Mouse (Mus musculus) hindbrain, embryonic 15.5 days (tissue): ENCODE measurements at regions not wholly inside any gene's neighbourhood (a gene's known extent, or its start where the extent isn't known, plus 50 kb on each side); places are given as distances from the start of the nearest gene placed in this dataset.

Source experiments
- ATAC-seq: fragments of 200-750 bp; cut with Nextera tagmentation; 2 replicates; pipeline ENCODE4 v1.8.0; 2017; ENCODE audit warnings: low read depth, moderate number of reproducible peaks, moderate TSS enrichment; ENCODE audit not compliant: low FRiP score
- H3K27ac ChIP-seq: fragments of 300-500 bp; sonication (generic); replicated peaks from 2 replicates; pipeline ENCODE4 v1.5.1; 2015; ENCODE audit warnings: mild to moderate bottlenecking, inconsistent platforms
- H3K27me3 ChIP-seq: fragments of 300-500 bp; sonication (generic); 2 replicates; pipeline ENCODE4 v1.6.1; 2015; ENCODE audit warnings: control low read depth, inconsistent platforms
- H3K36me3 ChIP-seq: fragments of 300-500 bp; sonication (generic); 2 replicates; pipeline ENCODE4 v1.6.1; 2015; ENCODE audit warnings: control low read depth, inconsistent platforms
- H3K4me1 ChIP-seq: fragments of 300-500 bp; sonication (generic); replicated peaks from 2 replicates; pipeline ENCODE4 v1.6.1; 2015; ENCODE audit warnings: control low read depth, inconsistent platforms
- H3K4me2 ChIP-seq: fragments of 300-500 bp; sonication (generic); 2 replicates; pipeline ENCODE4 v1.6.1; 2015; ENCODE audit warnings: moderate library complexity, mild to moderate bottlenecking, inconsistent platforms
- H3K4me3 ChIP-seq: fragments of 300-500 bp; sonication (generic); 2 replicates; pipeline ENCODE4 v1.5.1; 2015; ENCODE audit warnings: mild to moderate bottlenecking, inconsistent platforms
- H3K9ac ChIP-seq: fragments of 300-500 bp; sonication (generic); 2 replicates; pipeline ENCODE4 v1.6.1; 2015; ENCODE audit warnings: inconsistent platforms
- H3K9me3 ChIP-seq: fragments of 300-500 bp; sonication (generic); 2 replicates; pipeline ENCODE4 v1.6.1; 2016; ENCODE audit warnings: control low read depth, inconsistent platforms
- WGBS: fragments of 180-500 bp; shearing (Covaris S2); methylation state at CpG from one replicate; pipeline ENCODE4 v1.1.7; 2015; 5-methylcytosine and 5-hydroxymethylcytosine counted together

- Histone ChIP-seq H3K4me1 (no peaks in the 10 kb centered on the region), H3K4me3 (no peak overlapping the region), H3K27ac (no peak overlapping the region), H3K4me2 (no peak overlapping the region), H3K27me3 (no peaks in the 10 kb centered on the region), H3K9ac (no peak overlapping the region), H3K9me3 (peaks cover 6% of the 10 kb centered on the region; the same call in 1 of the 2 replicates), H3K36me3 (no peaks in the 10 kb centered on the region)
- no peak for ATAC-seq
- WGBS = 59% methylated on average over 4 of the region's 4 CpGs
Measured at GRCm38 (mm10) chr3:4744003-4744402, 1006.6 kb upstream of the Gm8797 start.

- H3K27ac ChIP-seq = no peak overlapping the region
- H3K9ac ChIP-seq = no peak overlapping the region
- no peaks in the 10 kb centered on the region for H3K36me3 ChIP-seq
- H3K27me3 ChIP-seq = no peaks in the 10 kb centered on the region
- H3K4me2 ChIP-seq = no peak overlapping the region
- ATAC-seq = no peak
- H3K4me3 ChIP-seq = no peak overlapping the region
- H3K4me1 ChIP-seq = no peaks in the 10 kb centered on the region
- H3K9me3 ChIP-seq = peaks cover 6% of the 10 kb centered on the region; the same call in 1 of the 2 replicates
- WGBS = 86% methylated on average over 6 of the region's 6 CpGs
Measured at GRCm38 (mm10) chr3:4744611-4745010, 1006.0 kb upstream of the Gm8797 start.

GRCm38 (mm10) chr3:4756099-4756498, 994.5 kb upstream of the Gm8797 start:
- no peaks in the 10 kb centered on the region for H3K36me3 ChIP-seq
- H3K27me3 ChIP-seq = no peaks in the 10 kb centered on the region
- no peaks in the 10 kb centered on the region for H3K9me3 ChIP-seq
- H3K4me2 ChIP-seq = no peak overlapping the region
- H3K4me3 ChIP-seq = no peak overlapping the region
- no peak for ATAC-seq
- WGBS = 94% methylated on average over 2 of the region's 2 CpGs
- H3K27ac ChIP-seq = no peak overlapping the region
- H3K9ac ChIP-seq = no peak overlapping the region
- H3K4me1 ChIP-seq = no peaks in the 10 kb centered on the region

- H3K4me2 ChIP-seq = no peak overlapping the region
- 92% methylated on average over 1 of the region's 1 CpGs for WGBS
- H3K27ac ChIP-seq = no peak overlapping the region
- H3K27me3 ChIP-seq = no peaks in the 10 kb centered on the region
- no peaks in the 10 kb centered on the region for H3K9me3 ChIP-seq
- no peaks in the 10 kb centered on the region for H3K4me1 ChIP-seq
- no peaks in the 10 kb centered on the region for H3K36me3 ChIP-seq
- no peak overlapping the region for H3K9ac ChIP-seq
- no peak overlapping the region for H3K4me3 ChIP-seq
- ATAC-seq = no peak
Measured at GRCm38 (mm10) chr3:4757113-4757512, 993.5 kb upstream of the Gm8797 start.

- Histone ChIP-seq H3K27ac (no peak overlapping the region), H3K4me3 (no peak overlapping the region), H3K4me1 (no peaks in the 10 kb centered on the region), H3K27me3 (no peaks in the 10 kb centered on the region), H3K9me3 (no peaks in the 10 kb centered on the region), H3K36me3 (no peaks in the 10 kb centered on the region), H3K4me2 (no peak overlapping the region), H3K9ac (no peak overlapping the region)
- no peak for ATAC-seq
- 77% methylated on average over 2 of the region's 2 CpGs for WGBS
Measured at GRCm38 (mm10) chr3:4763076-4763475, 987.5 kb upstream of the Gm8797 start.

- H3K4me3 ChIP-seq = no peak overlapping the region
- no peaks in the 10 kb centered on the region for H3K4me1 ChIP-seq
- no peaks in the 10 kb centered on the region for H3K27me3 ChIP-seq
- no peak for ATAC-seq
- H3K9ac ChIP-seq = no peak overlapping the region
- H3K36me3 ChIP-seq = no peaks in the 10 kb centered on the region
- H3K27ac ChIP-seq = no peak overlapping the region
- no peak overlapping the region for H3K4me2 ChIP-seq
- no peaks in the 10 kb centered on the region for H3K9me3 ChIP-seq
Measured at GRCm38 (mm10) chr3:4776632-4777031, 974.0 kb upstream of the Gm8797 start.

- Histone ChIP-seq H3K4me1 (no peaks in the 10 kb centered on the region), H3K4me2 (no peak overlapping the region), H3K27ac (no peak overlapping the region), H3K9me3 (no peaks in the 10 kb centered on the region), H3K36me3 (no peaks in the 10 kb centered on the region), H3K27me3 (no peaks in the 10 kb centered on the region), H3K9ac (no peak overlapping the region), H3K4me3 (no peak overlapping the region)
- WGBS = 41% methylated on average over 1 of the region's 1 CpGs
- no peak for ATAC-seq
Measured at GRCm38 (mm10) chr3:4785160-4785559, 965.4 kb upstream of the Gm8797 start.

GRCm38 (mm10) chr3:4793141-4793540, 957.5 kb upstream of the Gm8797 start:
- no peaks in the 10 kb centered on the region for H3K36me3 ChIP-seq
- no peak overlapping the region for H3K9ac ChIP-seq
- H3K27me3 ChIP-seq = no peaks in the 10 kb centered on the region
- ATAC-seq = no peak
- H3K4me2 ChIP-seq = no peak overlapping the region
- 80% methylated on average over 2 of the region's 2 CpGs for WGBS
- H3K4me3 ChIP-seq = no peak overlapping the region
- H3K27ac ChIP-seq = no peak overlapping the region
- H3K4me1 ChIP-seq = peaks cover 13% of the 10 kb centered on the region
- H3K9me3 ChIP-seq = no peaks in the 10 kb centered on the region

- Histone ChIP-seq H3K36me3 (no peaks in the 10 kb centered on the region), H3K4me2 (peak overlapping the region; percentile 55), H3K27me3 (no peaks in the 10 kb centered on the region), H3K4me1 (peaks cover 13% of the 10 kb centered on the region), H3K9ac (no peak overlapping the region), H3K9me3 (no peaks in the 10 kb centered on the region), H3K27ac (peak overlapping the region; percentile 74), H3K4me3 (peak overlapping the region; percentile 44)
- peak; percentile 79 for ATAC-seq
- 14% methylated on average over 6 of the region's 6 CpGs for WGBS
Measured at GRCm38 (mm10) chr3:4796041-4796908, 954.3 kb upstream of the Gm8797 start.

- Histone ChIP-seq H3K36me3 (no peaks in the 10 kb centered on the region), H3K9me3 (no peaks in the 10 kb centered on the region), H3K4me1 (peaks cover 13% of the 10 kb centered on the region), H3K27me3 (no peaks in the 10 kb centered on the region), H3K4me3 (peak overlapping the region; percentile 44), H3K9ac (peak overlapping the region; percentile 44), H3K4me2 (peak overlapping the region; percentile 55), H3K27ac (peak overlapping the region; percentile 74)
- peak; percentile 90 for ATAC-seq
- WGBS = 20% methylated on average over 8 of the region's 8 CpGs
Measured at GRCm38 (mm10) chr3:4796909-4797566, 953.6 kb upstream of the Gm8797 start.

- Histone ChIP-seq H3K9ac (peak overlapping the region; percentile 44), H3K4me3 (peak overlapping the region; percentile 44), H3K36me3 (peaks cover under 1% of the 10 kb centered on the region), H3K4me2 (peak overlapping the region; percentile 55), H3K27ac (peak overlapping the region; percentile 74), H3K4me1 (peaks cover 13% of the 10 kb centered on the region), H3K27me3 (no peaks in the 10 kb centered on the region), H3K9me3 (no peaks in the 10 kb centered on the region)
- no peak for ATAC-seq
- 29% methylated on average over 6 of the region's 6 CpGs for whole genome bisulfite sequencing
Measured at GRCm38 (mm10) chr3:4797567-4797940, 953.1 kb upstream of the Gm8797 start.

GRCm38 (mm10) chr3:4798366-4798765, 952.2 kb upstream of the Gm8797 start:
- Histone ChIP-seq H3K4me2 (peak overlapping the region; percentile 55), H3K9ac (peak overlapping the region; percentile 44), H3K4me3 (peak overlapping the region; percentile 44), H3K36me3 (peaks cover 5% of the 10 kb centered on the region), H3K9me3 (no peaks in the 10 kb centered on the region), H3K27me3 (no peaks in the 10 kb centered on the region), H3K4me1 (peaks cover 13% of the 10 kb centered on the region), H3K27ac (peak overlapping the region; percentile 58)
- no peak for ATAC-seq
- 21% methylated on average over 3 of the region's 3 CpGs for WGBS
